Mouse (Mus musculus) bone marrow macrophage, adult 2 months (primary cell): ENCODE results near the gene Bmpr1b. TPM values are rescaled to one million over a fixed set of nuclear protein-coding genes. Genes with fewer than 3 reads are reported as not detected.

Experiments used
- H3K27ac ChIP-seq: 2 replicates; pipeline ENCODE4 v1.5.1; 2012; ENCODE audit warnings: low read depth, low read length; ENCODE audit not compliant: insufficient read depth
- H3K4me1 ChIP-seq: 2 replicates; pipeline ENCODE4 v1.6.1; 2012; ENCODE audit warnings: low read length; ENCODE audit not compliant: control insufficient read depth, insufficient read depth
- H3K4me3 ChIP-seq: 2 replicates; pipeline ENCODE4 v1.5.1; 2012; ENCODE audit warnings: mild to moderate bottlenecking, low read length, moderate library complexity; ENCODE audit not compliant: insufficient read depth
- CTCF ChIP-seq: IDR thresholded peaks from 2 replicates; pipeline ENCODE4 v1.5.1; 2012; ENCODE audit warnings: low read depth, mild to moderate bottlenecking, low read length, moderate library complexity
- POLR2A ChIP-seq: IDR thresholded peaks from 2 replicates; pipeline ENCODE4 v1.6.1; 2012; ENCODE audit warnings: mild to moderate bottlenecking, low read depth, low read length, borderline replicate concordance
- polyA plus RNA-seq: library from polyadenylated mRNA; stranded (reverse); fragments of >200 nt; gene quantifications from 2 replicates; pipeline ENCODE4 v1.2.4, GENCODE M21; 2012; ENCODE audit not compliant: missing spikeins, insufficient read depth, insufficient read length

Gene Bmpr1b
- polyA plus RNA-seq, 1 experiment, result not detected

- H3K27ac ChIP-seq, result no peak overlapping the region
- no peaks in the 10 kb centered on the region for H3K4me1 ChIP-seq
- TF ChIP-seq CTCF, result no peak
- no peak for TF ChIP-seq POLR2A
- no peak overlapping the region for H3K4me3 ChIP-seq
These were observed 203.0 kb downstream of the Bmpr1b start for GRCm38 (mm10) chr3:141966244-141966643.

GRCm38 (mm10) chr3:141952931-141953330, 216.3 kb downstream of the Bmpr1b start:
- Histone ChIP-seq H3K27ac (no peak overlapping the region), H3K4me1 (no peaks in the 10 kb centered on the region), H3K4me3 (no peak overlapping the region)
- TF ChIP-seq POLR2A, result no peak
- TF ChIP-seq CTCF, result no peak

- Histone ChIP-seq H3K4me1 (no peaks in the 10 kb centered on the region), H3K27ac (no peak overlapping the region), H3K4me3 (no peak overlapping the region)
- no peak for TF ChIP-seq CTCF
- no peak for TF ChIP-seq POLR2A
These were observed 218.6 kb downstream of the Bmpr1b start for GRCm38 (mm10) chr3:141950642-141951041.

DNA sequence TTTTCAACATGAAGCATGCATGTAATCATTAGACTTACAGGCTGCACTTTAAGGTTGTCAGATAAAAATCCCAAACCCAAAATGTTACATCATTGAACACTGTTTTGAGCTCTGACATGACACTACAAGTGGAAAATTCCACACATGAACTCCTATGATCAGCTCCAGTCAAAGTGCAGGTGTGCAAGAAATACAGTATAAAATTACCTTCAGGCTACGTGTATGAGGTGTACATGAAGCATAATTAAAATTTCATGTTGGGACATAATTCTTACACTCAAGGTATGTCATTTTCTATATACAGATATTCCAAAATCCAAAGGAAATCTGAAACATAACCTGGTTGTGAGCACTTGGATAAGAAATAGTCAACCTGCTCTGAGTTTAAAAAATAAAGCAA, 220.7 kb downstream of the Bmpr1b start:
- no peak overlapping the region for H3K4me3 ChIP-seq
- no peaks in the 10 kb centered on the region for H3K4me1 ChIP-seq
- TF ChIP-seq CTCF, result no peak
- no peak for TF ChIP-seq POLR2A
- H3K27ac ChIP-seq, result no peak overlapping the region

DNA sequence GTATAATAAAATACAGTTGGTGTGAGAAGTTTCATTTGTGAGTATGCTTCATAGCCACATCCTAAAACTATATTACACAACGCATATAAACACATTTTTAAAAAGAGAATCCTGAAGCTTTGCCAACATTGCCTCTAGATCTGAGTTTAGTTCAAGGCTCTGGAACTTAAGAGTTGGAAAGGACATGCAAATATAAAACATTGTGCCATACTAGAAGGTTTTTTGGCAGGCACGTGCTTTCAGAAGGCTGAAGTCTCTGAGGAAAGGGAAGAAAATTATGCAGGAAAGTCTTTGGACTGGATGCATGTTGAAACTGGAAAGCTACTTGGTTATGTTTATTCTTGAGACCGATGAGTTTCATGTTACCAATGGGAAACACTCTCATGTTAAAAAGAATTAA, 221.1 kb downstream of the Bmpr1b start:
- TF ChIP-seq CTCF, result no peak
- no peak for TF ChIP-seq POLR2A
- no peaks in the 10 kb centered on the region for H3K4me1 ChIP-seq
- H3K27ac ChIP-seq, result no peak overlapping the region
- no peak overlapping the region for H3K4me3 ChIP-seq

- Histone ChIP-seq H3K27ac (no peak overlapping the region), H3K4me3 (no peak overlapping the region), H3K4me1 (no peaks in the 10 kb centered on the region)
- TF ChIP-seq POLR2A, result no peak
- TF ChIP-seq CTCF, result no peak
These were observed 222.4 kb downstream of the Bmpr1b start for GRCm38 (mm10) chr3:141946846-141947245.

DNA sequence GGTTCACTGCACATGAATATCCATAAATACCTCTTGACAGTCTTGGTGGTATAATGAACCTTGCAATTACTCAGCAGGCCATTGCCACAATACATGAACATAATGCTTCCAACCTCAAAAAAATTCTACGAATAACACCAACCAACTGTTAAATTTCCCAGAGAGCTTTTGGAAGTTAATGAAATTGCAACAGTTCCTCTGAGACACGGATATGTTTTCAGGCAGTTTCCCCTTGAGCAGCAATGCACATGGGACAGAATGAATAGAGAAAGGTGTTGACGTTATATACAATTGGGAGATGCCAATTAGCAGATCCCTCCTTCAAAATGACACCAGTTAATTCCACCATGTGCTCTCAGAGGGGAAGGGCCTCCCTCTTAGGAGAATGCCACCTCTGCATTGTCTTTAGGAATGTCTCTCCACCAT, 225.9 kb downstream of the Bmpr1b start:
- Histone ChIP-seq H3K27ac (no peak overlapping the region), H3K4me3 (no peak overlapping the region), H3K4me1 (no peaks in the 10 kb centered on the region)
- TF ChIP-seq POLR2A, result no peak
- no peak for TF ChIP-seq CTCF

- no peak overlapping the region for H3K27ac ChIP-seq
These were observed 229.0 kb downstream of the Bmpr1b start for GRCm38 (mm10) chr3:141940207-141940606.

DNA sequence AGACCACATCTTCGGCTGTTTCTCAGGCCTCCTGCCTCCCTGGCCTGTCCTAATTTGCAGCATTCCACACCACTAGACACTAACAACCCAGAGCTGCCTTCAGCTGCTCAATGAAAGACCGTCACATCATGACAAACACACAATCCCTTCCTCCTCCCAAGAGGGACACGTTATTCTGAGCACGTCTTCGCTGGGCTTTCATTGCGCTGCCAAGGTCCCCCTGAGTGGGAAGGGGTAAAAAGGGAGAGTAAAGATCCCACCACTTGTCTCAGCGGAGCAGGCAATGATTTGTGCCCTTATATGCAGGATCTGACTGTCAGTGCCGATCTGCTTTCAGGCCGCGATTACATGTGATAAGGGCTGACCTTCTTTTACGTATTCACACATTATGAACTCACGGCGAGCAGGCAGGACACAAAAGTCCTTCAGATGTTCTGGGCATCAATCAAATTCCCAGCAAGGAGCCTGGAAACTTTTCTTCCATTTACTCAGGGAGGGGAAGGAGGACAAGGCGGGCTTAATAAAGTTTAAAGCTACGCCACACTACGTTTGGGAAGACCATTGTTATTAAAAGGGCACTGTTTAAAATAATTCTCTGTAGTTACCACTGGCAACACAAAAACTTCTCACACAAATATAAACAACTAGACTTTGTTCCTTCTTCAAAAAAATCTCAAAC, 232.5 kb downstream of the Bmpr1b start:
- no peak for TF ChIP-seq POLR2A
- no peak overlapping the region for H3K27ac ChIP-seq
- H3K4me3 ChIP-seq, result no peak overlapping the region
- H3K4me1 ChIP-seq, result no peaks in the 10 kb centered on the region

More at GRCm38 (mm10) chr3:141940207-141940606, 229.0 kb downstream of the Bmpr1b start:
- TF ChIP-seq POLR2A (no peak), CTCF (no peak)
- Histone ChIP-seq H3K4me3 (no peak overlapping the region), H3K4me1 (no peaks in the 10 kb centered on the region)

- Histone ChIP-seq H3K4me3 (no peak overlapping the region), H3K4me1 (no peaks in the 10 kb centered on the region), H3K27ac (no peak overlapping the region)
- no peak for TF ChIP-seq POLR2A
- no peak for TF ChIP-seq CTCF
These were observed 236.3 kb downstream of the Bmpr1b start for GRCm38 (mm10) chr3:141932956-141933355.
